Mouse (Mus musculus) MEL (cell line): ENCODE results near the gene Zup1.

Experiments used
- CTCF ChIP-seq, 3 experiments: IDR thresholded peaks in 2 of 3; conservative IDR thresholded peaks in 1 of 3; 2 replicates each; pipeline ENCODE4 v1.5.1; 2011 to 2012; ENCODE audit warnings: low read length in 3 of 3, low read depth in 2 of 3, mild to moderate bottlenecking in 2 of 3, improper control_type of control experiment in 1 of 3, inconsistent platforms in 1 of 3, mixed read lengths in 1 of 3, moderate library complexity in 1 of 3; ENCODE audit not compliant: control insufficient read depth in 1 of 3, insufficient read depth in 1 of 3, poor library complexity in 1 of 3, severe bottlenecking in 1 of 3
- KAT2A ChIP-seq: conservative IDR thresholded peaks from 2 replicates; pipeline ENCODE4 v1.6.1; 2012; ENCODE audit warnings: low read depth, low read length, improper control_type of control experiment, inconsistent platforms
- MXI1 ChIP-seq: IDR thresholded peaks from 2 replicates; pipeline ENCODE4 v1.6.1; 2011; ENCODE audit warnings: mild to moderate bottlenecking, low read depth, low read length, improper control_type of control experiment
- POLR2A ChIP-seq, 2 experiments: IDR thresholded peaks; 2 replicates each; pipeline ENCODE4 v1.6.1; 2011 to 2012; ENCODE audit warnings: low read length in 2 of 2, mild to moderate bottlenecking in 2 of 2, control low read depth in 1 of 2, improper control_type of control experiment in 1 of 2, low read depth in 1 of 2, moderate library complexity in 1 of 2; ENCODE audit not compliant: control insufficient read depth in 1 of 2, insufficient read depth in 1 of 2, poor library complexity in 1 of 2
- RAD21 ChIP-seq: IDR thresholded peaks from 2 replicates; pipeline ENCODE4 v1.6.1; 2011; ENCODE audit warnings: mild to moderate bottlenecking, low read depth, low read length, improper control_type of control experiment
- SIN3A ChIP-seq: IDR thresholded peaks from 2 replicates; pipeline ENCODE4 v1.6.1; 2012; ENCODE audit warnings: low read length, improper control_type of control experiment, inconsistent platforms
- TCF12 ChIP-seq: IDR thresholded peaks from 2 replicates; pipeline ENCODE4 v1.6.1; 2014; ENCODE audit warnings: low read depth, mild to moderate bottlenecking, inconsistent platforms, low read length, improper control_type of control experiment, moderate library complexity
- ZKSCAN1 ChIP-seq: IDR thresholded peaks from 2 replicates; pipeline ENCODE4 v1.6.1; 2012; ENCODE audit warnings: low read depth, mild to moderate bottlenecking, inconsistent platforms, low read length, improper control_type of control experiment, moderate library complexity
- ZNF384 ChIP-seq: IDR thresholded peaks from 2 replicates; pipeline ENCODE4 v1.6.1; 2012; ENCODE audit warnings: low read depth, mild to moderate bottlenecking, inconsistent platforms, low read length, improper control_type of control experiment

DNA sequence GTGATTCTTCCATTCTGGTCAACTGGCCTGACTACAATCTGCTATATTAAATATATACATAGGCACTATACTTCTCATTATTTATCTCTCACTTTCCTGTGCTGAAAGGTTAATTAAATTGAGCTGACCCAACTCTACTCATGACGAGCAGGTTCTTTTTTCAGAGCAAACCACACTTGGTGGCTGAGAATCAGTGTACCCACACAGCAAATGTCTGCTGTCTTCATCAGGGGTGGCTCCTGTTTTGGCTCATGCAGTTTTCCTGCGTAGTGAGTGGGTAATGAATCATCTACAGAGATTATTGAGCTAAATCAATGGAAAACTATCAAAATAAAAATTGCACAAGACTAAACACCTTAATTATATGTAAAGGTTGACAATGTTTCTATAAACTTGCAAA, 4.7 kb downstream of the Zup1 start:
- no peak for TF ChIP-seq CTCF (IDR thresholded peaks at IDR 0.05 in 2 of 3, conservative IDR thresholded peaks at IDR 0.05 in 1 of 3; ENCODE audit: control insufficient read depth in 1 of 3, insufficient read depth in 1 of 3, low read depth in 2 of 3, low read length in 3 of 3, poor library complexity in 1 of 3, severe bottlenecking in 1 of 3)
- TF ChIP-seq ZNF384, result no peak
- no peak for TF ChIP-seq RAD21
- TF ChIP-seq MXI1, result no peak
- no peak for TF ChIP-seq POLR2A (IDR thresholded peaks at IDR 0.05; ENCODE audit: control insufficient read depth in 1 of 2, insufficient read depth in 1 of 2, low read depth in 1 of 2, low read length in 2 of 2, poor library complexity in 1 of 2)
- TF ChIP-seq ZKSCAN1, result no peak
- no peak for TF ChIP-seq SIN3A
- TF ChIP-seq KAT2A, result no peak
- TF ChIP-seq TCF12, result no peak
